Mouse (Mus musculus) myocyte (in vitro differentiated cells): ENCODE measurements around the gene Kri1.

Source experiments
- CEBPB ChIP-seq: IDR thresholded peaks from 2 replicates; pipeline ENCODE4 v1.6.1; 2011; ENCODE audit warnings: mild to moderate bottlenecking, moderate library complexity; ENCODE audit not compliant: poor library complexity, insufficient read depth, severe bottlenecking
- E2F4 ChIP-seq: IDR thresholded peaks from one replicate; pipeline ENCODE4 v1.6.1; 2011; ENCODE audit warnings: mild to moderate bottlenecking, control low read depth, moderate library complexity; ENCODE audit not compliant: insufficient read depth
- MAX ChIP-seq: IDR thresholded peaks from one replicate; pipeline ENCODE4 v1.6.1; 2011; ENCODE audit warnings: low read depth, mild to moderate bottlenecking, control low read depth
- MYOD1 ChIP-seq, 3 experiments: IDR thresholded peaks; one replicate each; pipeline ENCODE4 v1.6.1; 2011; ENCODE audit warnings: control low read depth in 2 of 3, low read depth in 2 of 3, mild to moderate bottlenecking in 2 of 3, moderate library complexity in 1 of 3; ENCODE audit not compliant: insufficient read length in 2 of 3, control insufficient read depth in 1 of 3
- MYOG ChIP-seq, 3 experiments: IDR thresholded peaks; one replicate each; pipeline ENCODE4 v1.6.1; 2011; ENCODE audit warnings: control low read depth in 2 of 3, low read depth in 2 of 3, mild to moderate bottlenecking in 2 of 3; ENCODE audit not compliant: insufficient read length in 2 of 3, control insufficient read depth in 1 of 3, insufficient read depth in 1 of 3
- POLR2A ChIP-seq: IDR thresholded peaks from one replicate; pipeline ENCODE4 v1.6.1; 2011; ENCODE audit warnings: low read depth, mild to moderate bottlenecking, control low read depth, moderate library complexity; ENCODE audit not compliant: insufficient read length
- POLR2AphosphoS2 ChIP-seq: IDR thresholded peaks from one replicate; pipeline ENCODE4 v1.6.1; 2011; ENCODE audit warnings: low read depth, control low read depth; ENCODE audit not compliant: insufficient read length
- TCF12 ChIP-seq: IDR thresholded peaks from one replicate; pipeline ENCODE4 v1.6.1; 2011; ENCODE audit warnings: mild to moderate bottlenecking, control low read depth; ENCODE audit not compliant: poor library complexity, insufficient read depth, severe bottlenecking
- TCF3 ChIP-seq: IDR thresholded peaks from one replicate; pipeline ENCODE4 v1.6.1; 2011; ENCODE audit warnings: low read depth, control low read depth; ENCODE audit not compliant: insufficient read length
- USF1 ChIP-seq: IDR thresholded peaks from one replicate; pipeline ENCODE4 v1.6.1; 2011; ENCODE audit warnings: low read depth, mild to moderate bottlenecking, control low read depth, moderate library complexity

DNA sequence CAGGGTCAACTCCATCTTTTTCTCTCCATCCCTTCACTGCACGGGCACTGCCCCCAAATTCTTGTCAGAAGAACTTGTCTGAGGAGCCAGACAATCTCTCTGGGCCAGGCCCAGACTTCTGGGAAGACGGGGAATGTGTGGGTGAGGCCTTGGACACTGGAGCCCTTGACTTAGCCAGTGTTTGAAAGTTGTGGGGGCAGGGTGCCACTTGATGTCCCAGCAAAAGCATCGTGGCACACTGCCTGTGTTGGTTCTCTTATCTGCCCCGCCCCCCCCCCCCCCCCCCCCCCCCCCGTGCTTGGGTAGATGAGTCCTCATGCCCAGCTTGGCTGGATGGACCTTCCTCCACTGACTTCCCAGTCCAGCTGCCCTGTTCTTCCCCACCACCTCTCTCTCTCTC is 41.3 kb upstream of the Kri1 start:
- TF ChIP-seq TCF12 (no peak), POLR2A (no peak), TCF3 (no peak), POLR2AphosphoS2 (no peak), CEBPB (no peak), MAX (no peak), MYOD1 (IDR thresholded peaks at IDR 0.05; ENCODE audit: control insufficient read depth in 1 of 3, insufficient read length in 2 of 3, low read depth in 2 of 3) (no peak), E2F4 (no peak), MYOG (IDR thresholded peaks at IDR 0.05; ENCODE audit: control insufficient read depth in 1 of 3, insufficient read depth in 1 of 3, insufficient read length in 2 of 3, low read depth in 2 of 3) (no peak), USF1 (no peak)
